Mouse (Mus musculus) lung, postnatal 0 days (tissue): ENCODE data around the gene Psmd13.

Source experiments
- CTCF ChIP-seq: IDR thresholded peaks from 2 replicates; pipeline ENCODE4 v1.5.1; 2016; ENCODE audit warnings: antibody characterized with exemption, mild to moderate bottlenecking
- EP300 ChIP-seq: IDR thresholded peaks from 2 replicates; pipeline ENCODE4 v1.6.1; 2016; ENCODE audit warnings: antibody characterized with exemption, mild to moderate bottlenecking, control low read depth

- TF ChIP-seq EP300: no peak
- TF ChIP-seq CTCF: no peak
These were observed 40.8 kb downstream of the Psmd13 start for GRCm38 (mm10) chr7:140922398-140923069.
